9 mouse cellular contexts compared by ENCODE assay signal in genomic region chr6:58770654-58771218, GRCm38 (mm10).
DNase-seq lines count a peak whose midpoint lies in the region; ATAC-seq lines count a peak whose summit lies in the region.
"Had no signal": no experiment of that assay in that cellular context is flagged by ENCODE, and none has a peak within 500 bp of the region (broad histone marks: within the 10 kb centered on the region; RNA-seq: fewer than 3 reads in every experiment).

No protein-coding gene starts in this region.

- H3K4me3 ChIP-seq in intestine, embryonic 15.5 days (replicated peaks), result no peak overlapping the region
- H3K4me3 ChIP-seq: erythroblast, embryonic 14.5 days had no signal

- WGBS in intestine, embryonic 15.5 days, result 18% methylated on average over 8 of the region's 8 CpGs

- no peak overlapping the region for H3K27ac ChIP-seq in intestine, embryonic 15.5 days

- no peak overlapping the region for H3K9ac ChIP-seq in intestine, embryonic 15.5 days

- no peaks in the 10 kb centered on the region for H3K9me3 ChIP-seq in intestine, embryonic 15.5 days

- intact Hi-C loops in left cerebral cortex, postnatal 4 days (cut with DNase I), result loop anchor here (5.0 to 10.0 kb wide), 3 partner anchors 163 to 414 kb away; no protein-coding TSS in a partner anchor

- ATAC-seq in intestine, embryonic 15.5 days, result peak; percentile 47
- peak; percentile 53; the same call in 1 of the 2 replicates for ATAC-seq in monocyte, adult 5-6 weeks (replicated peaks; ENCODE audit: insufficient number of reproducible peaks, low FRiP score, low TSS enrichment, poor library complexity, severe bottlenecking)

- H3K36me3 ChIP-seq in intestine, embryonic 15.5 days, result no peaks in the 10 kb centered on the region

- H3K4me1 ChIP-seq in intestine, embryonic 15.5 days (replicated peaks), result no peaks in the 10 kb centered on the region

- H3K27me3 ChIP-seq in intestine, embryonic 15.5 days (replicated peaks), result no peaks in the 10 kb centered on the region

- peak; percentile 65 for DNase-seq in urinary bladder, postnatal 14 days (ENCODE audit: low spot score)
- DNase-seq in urinary bladder, adult 2 months (ENCODE audit: low spot score), result no peak
- DNase-seq in cerebellum, adult 9-10 months, result peak; percentile 34
- peak; percentile 4 to 83 for DNase-seq in frontal cortex, adult 2 months (ENCODE audit: extremely low spot score in 1 of 2, low spot score in 1 of 2)
- DNase-seq in left cerebral cortex, postnatal 4 days, result peak; percentile 56
- peak; percentile 55 for DNase-seq in telencephalon, adult 2 months (ENCODE audit: low read depth, low spot score)

- H3K4me2 ChIP-seq in intestine, embryonic 15.5 days (replicated peaks), result no peak overlapping the region
